Mouse (Mus musculus) forebrain, embryonic 12.5 days (tissue): Measurements from ENCODE around the gene Camta1. TPM values are rescaled to one million over a fixed set of nuclear protein-coding genes. Genes with fewer than 3 reads are reported as not detected.

ENCODE experiments used
- ATAC-seq: fragments of 200-750 bp; cut with Nextera tagmentation; 2 replicates; pipeline ENCODE4 v1.8.0; 2017; ENCODE audit warnings: moderate TSS enrichment; ENCODE audit not compliant: low FRiP score
- H3K27ac ChIP-seq: fragments of 300-500 bp; sonication (generic); 2 replicates; pipeline ENCODE4 v1.5.1; 2016; ENCODE audit warnings: mild to moderate bottlenecking
- H3K27me3 ChIP-seq: fragments of 300-500 bp; sonication (generic); 2 replicates; pipeline ENCODE4 v1.6.1; 2016; ENCODE audit warnings: mild to moderate bottlenecking
- H3K36me3 ChIP-seq: fragments of 300-500 bp; sonication (generic); replicated peaks from 2 replicates; pipeline ENCODE4 v1.6.1; 2016; ENCODE audit warnings: mild to moderate bottlenecking
- H3K4me1 ChIP-seq: fragments of 300-500 bp; sonication (generic); 2 replicates; pipeline ENCODE4 v1.6.1; 2016
- H3K4me2 ChIP-seq: fragments of 300-500 bp; sonication (generic); 2 replicates; pipeline ENCODE4 v1.6.1; 2016; ENCODE audit warnings: mild to moderate bottlenecking, moderate library complexity
- H3K4me3 ChIP-seq: fragments of 300-500 bp; sonication (generic); replicated peaks from 2 replicates; pipeline ENCODE4 v1.5.1; 2016; ENCODE audit warnings: mild to moderate bottlenecking
- H3K9ac ChIP-seq: fragments of 300-500 bp; sonication (generic); 2 replicates; pipeline ENCODE4 v1.6.1; 2016; ENCODE audit warnings: mild to moderate bottlenecking
- H3K9me3 ChIP-seq: fragments of 300-500 bp; sonication (generic); 2 replicates; pipeline ENCODE4 v1.6.1; 2016
- WGBS: fragments of 180-500 bp; shearing (Covaris S2); methylation state at CpG from one replicate; pipeline ENCODE4 v1.1.7; 2016; 5-methylcytosine and 5-hydroxymethylcytosine counted together
- polyA plus RNA-seq: library from polyadenylated mRNA; unstranded; fragments of >200 nt; fragmentation: Nextera tagmentation; extraction: Ambion mirVana; gene quantifications from 2 replicates; pipeline ENCODE4 v1.2.1, GENCODE M21; 2016

The Camta1 gene
- polyA plus RNA-seq, 1 experiment from 2014 or later, result 164 TPM

GRCm38 (mm10) chr4:151688206-151688605 lies 173.5 kb downstream of the Camta1 start:
- Histone ChIP-seq H3K4me3 (no peak overlapping the region), H3K27ac (no peak overlapping the region), H3K9me3 (no peaks in the 10 kb centered on the region), H3K27me3 (0 out of 2 replicates have a peak, but pooled peaks cover 3% of the 10 kb centered on the region), H3K4me2 (no peak overlapping the region), H3K36me3 (no peaks in the 10 kb centered on the region), H3K4me1 (peaks cover 5% of the 10 kb centered on the region), H3K9ac (no peak overlapping the region)
- WGBS, result 82% methylated on average over 5 of the region's 5 CpGs
- no peak for ATAC-seq

GRCm38 (mm10) chr4:151684596-151684995 lies 177.1 kb downstream of the Camta1 start:
- H3K9me3 ChIP-seq, result 0 out of 2 replicates have a peak, but pooled peaks cover 2% of the 10 kb centered on the region
- H3K9ac ChIP-seq, result no peak overlapping the region
- 89% methylated on average over 7 of the region's 7 CpGs for WGBS
- H3K4me1 ChIP-seq, result peaks cover 5% of the 10 kb centered on the region
- no peak overlapping the region for H3K27ac ChIP-seq
- no peak for ATAC-seq
- H3K36me3 ChIP-seq, result no peaks in the 10 kb centered on the region
- no peak overlapping the region for H3K4me3 ChIP-seq
- no peak overlapping the region for H3K4me2 ChIP-seq
- H3K27me3 ChIP-seq, result no peaks in the 10 kb centered on the region

- H3K4me1 ChIP-seq, result peaks cover 5% of the 10 kb centered on the region
- H3K36me3 ChIP-seq, result no peaks in the 10 kb centered on the region
- H3K9ac ChIP-seq, result no peak overlapping the region
- 85% methylated on average over 12 of the region's 12 CpGs for WGBS
- H3K27ac ChIP-seq, result no peak overlapping the region
- no peak for ATAC-seq
- H3K4me2 ChIP-seq, result no peak overlapping the region
- H3K4me3 ChIP-seq, result no peak overlapping the region
- H3K27me3 ChIP-seq, result no peaks in the 10 kb centered on the region
- 0 out of 2 replicates have a peak, but pooled peaks cover 2% of the 10 kb centered on the region for H3K9me3 ChIP-seq
These were observed 178.7 kb downstream of the Camta1 start for GRCm38 (mm10) chr4:151682831-151683488.

DNA sequence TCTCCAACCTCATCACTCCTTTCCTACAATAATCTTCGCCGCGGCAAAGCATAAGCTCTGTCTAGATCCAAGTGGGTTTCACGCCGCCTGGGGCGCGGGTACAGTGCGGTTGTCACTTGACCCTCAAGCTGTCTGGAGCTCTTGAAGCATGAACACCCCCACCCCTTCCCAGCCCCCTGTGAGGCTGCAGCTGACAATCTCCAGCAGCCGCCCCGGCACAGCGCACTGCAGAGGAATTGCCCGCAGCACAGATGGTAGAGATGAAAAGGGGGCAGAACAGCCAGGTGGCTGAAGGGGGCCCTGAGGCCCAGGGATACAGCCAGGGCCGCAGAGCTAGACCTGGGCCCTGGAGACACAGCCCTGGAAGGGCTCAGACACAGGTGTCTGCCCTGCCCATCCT lies 189.2 kb downstream of the Camta1 start:
- Histone ChIP-seq H3K4me3 (no peak overlapping the region), H3K27ac (0 out of 2 replicates have a peak overlapping the region, but pooled peaks have one; percentile 42), H3K36me3 (no peaks in the 10 kb centered on the region), H3K4me1 (peaks cover 20% of the 10 kb centered on the region), H3K27me3 (no peaks in the 10 kb centered on the region), H3K9ac (no peak overlapping the region), H3K4me2 (no peak overlapping the region), H3K9me3 (no peaks in the 10 kb centered on the region)
- peak; percentile 53; the same call in 1 of the 2 replicates for ATAC-seq
- WGBS, result 80% methylated on average over 13 of the region's 13 CpGs

DNA sequence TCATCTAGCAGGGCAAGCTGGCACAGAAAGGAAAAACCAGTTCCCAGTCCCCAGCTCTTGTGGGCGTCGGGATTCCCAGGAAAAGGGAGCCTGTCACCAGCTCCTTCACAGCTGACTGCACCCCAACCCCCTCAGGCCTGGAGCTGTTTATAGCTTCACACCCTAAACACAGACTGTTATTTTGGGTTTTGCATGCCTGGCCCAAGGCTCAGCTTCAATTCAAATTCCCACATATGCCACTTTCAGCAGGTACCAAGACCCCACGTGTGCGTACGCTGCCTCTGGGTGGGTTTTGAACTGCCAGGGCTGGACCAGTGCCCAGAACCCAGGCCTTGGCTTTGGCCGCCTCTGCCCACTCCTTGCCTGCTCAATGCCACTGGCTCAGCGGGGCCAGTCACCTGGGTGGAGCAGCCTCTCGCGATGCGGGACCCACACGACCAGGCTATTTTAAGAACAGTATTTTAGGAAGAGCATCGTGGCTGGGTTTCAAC lies 195.2 kb downstream of the Camta1 start:
- no peaks in the 10 kb centered on the region for H3K9me3 ChIP-seq
- no peak overlapping the region for H3K27ac ChIP-seq

GRCm38 (mm10) chr4:151661486-151661885 lies 200.2 kb downstream of the Camta1 start:
- no peaks in the 10 kb centered on the region for H3K27me3 ChIP-seq
- H3K4me3 ChIP-seq, result no peak overlapping the region
- no peak overlapping the region for H3K27ac ChIP-seq
- H3K4me2 ChIP-seq, result no peak overlapping the region
- H3K9me3 ChIP-seq, result no peaks in the 10 kb centered on the region
- no peak for ATAC-seq
- no peak overlapping the region for H3K9ac ChIP-seq
- H3K4me1 ChIP-seq, result peaks cover 9% of the 10 kb centered on the region
- no peaks in the 10 kb centered on the region for H3K36me3 ChIP-seq
- WGBS, result 55% methylated on average over 9 of the region's 9 CpGs

More for the DNA sequence above, 195.2 kb downstream of the Camta1 start:
- no peak overlapping the region for H3K4me3 ChIP-seq
- 0 out of 2 replicates have a peak overlapping the region, but pooled peaks have one; percentile 13 for H3K9ac ChIP-seq
- no peaks in the 10 kb centered on the region for H3K27me3 ChIP-seq
- H3K4me2 ChIP-seq, result no peak overlapping the region
- no peaks in the 10 kb centered on the region for H3K36me3 ChIP-seq
- no peak for ATAC-seq
- WGBS, result 77% methylated on average over 12 of the region's 12 CpGs
- H3K4me1 ChIP-seq, result peaks cover 7% of the 10 kb centered on the region

DNA sequence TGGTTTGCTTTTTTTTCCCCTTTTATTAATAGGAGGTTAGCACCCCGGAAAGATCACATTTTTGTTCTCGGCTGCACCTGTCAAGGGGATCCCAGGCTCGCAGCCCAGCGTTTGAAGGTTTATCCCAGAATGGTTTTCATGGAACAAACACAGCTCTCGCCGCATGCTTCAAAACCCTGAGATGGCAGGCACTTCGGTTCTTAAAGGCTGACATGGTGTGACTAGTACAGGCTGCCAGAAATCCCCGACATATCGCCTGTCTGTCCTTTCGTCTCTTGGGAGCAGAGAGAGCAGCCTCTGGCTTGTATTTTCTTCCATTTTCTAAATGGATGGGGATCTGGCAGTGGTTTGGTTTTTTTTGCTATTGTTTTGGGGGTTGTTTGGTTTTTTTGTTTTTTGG lies 205.2 kb downstream of the Camta1 start:
- Histone ChIP-seq H3K27ac (no peak overlapping the region), H3K4me3 (no peak overlapping the region), H3K4me2 (no peak overlapping the region), H3K4me1 (peaks cover 19% of the 10 kb centered on the region), H3K27me3 (no peaks in the 10 kb centered on the region), H3K36me3 (no peaks in the 10 kb centered on the region), H3K9ac (no peak overlapping the region), H3K9me3 (no peaks in the 10 kb centered on the region)
- 76% methylated on average over 10 of the region's 10 CpGs for WGBS
- no peak for ATAC-seq

DNA sequence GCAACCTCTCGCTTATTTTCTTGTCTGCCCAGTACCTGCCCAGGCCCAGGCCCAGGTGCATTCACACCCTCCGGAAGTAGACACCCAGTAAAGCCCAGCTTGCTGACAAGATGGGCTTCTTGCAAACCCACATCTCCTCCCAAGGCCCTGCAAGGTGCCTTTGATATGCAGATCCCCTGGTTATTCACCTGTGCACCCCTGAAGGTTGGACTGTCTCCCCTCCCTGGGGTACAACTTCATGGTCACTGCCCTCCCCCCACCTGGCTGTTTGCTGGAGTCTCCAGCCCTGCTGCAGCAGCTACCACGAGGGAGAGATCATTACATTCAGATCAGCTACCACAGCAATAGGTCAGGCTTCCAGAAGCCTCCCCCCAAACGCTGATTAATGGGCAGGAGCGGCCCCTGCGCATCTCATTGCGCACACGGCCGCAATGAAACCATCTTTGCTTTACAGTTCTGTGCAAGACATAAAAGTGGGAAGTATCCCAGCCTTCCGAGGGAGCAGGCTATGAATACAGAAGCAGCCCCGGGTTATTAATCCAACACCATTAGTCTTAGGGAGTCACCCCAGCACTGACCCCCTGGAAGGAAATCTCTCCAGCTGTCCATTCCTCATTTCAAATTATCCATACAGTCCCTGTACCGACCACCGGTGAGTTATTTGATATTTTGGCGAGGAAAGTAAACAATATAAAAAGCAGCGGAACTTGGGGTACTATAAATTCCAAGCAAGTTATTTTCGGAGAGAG lies 205.9 kb downstream of the Camta1 start:
- Histone ChIP-seq H3K36me3 (no peaks in the 10 kb centered on the region), H3K27me3 (no peaks in the 10 kb centered on the region), H3K4me2 (no peak overlapping the region), H3K4me1 (peaks cover 18% of the 10 kb centered on the region), H3K9me3 (no peaks in the 10 kb centered on the region), H3K4me3 (no peak overlapping the region), H3K9ac (no peak overlapping the region), H3K27ac (no peak overlapping the region)
- WGBS, result 66% methylated on average over 16 of the region's 16 CpGs
- ATAC-seq, result no peak

DNA sequence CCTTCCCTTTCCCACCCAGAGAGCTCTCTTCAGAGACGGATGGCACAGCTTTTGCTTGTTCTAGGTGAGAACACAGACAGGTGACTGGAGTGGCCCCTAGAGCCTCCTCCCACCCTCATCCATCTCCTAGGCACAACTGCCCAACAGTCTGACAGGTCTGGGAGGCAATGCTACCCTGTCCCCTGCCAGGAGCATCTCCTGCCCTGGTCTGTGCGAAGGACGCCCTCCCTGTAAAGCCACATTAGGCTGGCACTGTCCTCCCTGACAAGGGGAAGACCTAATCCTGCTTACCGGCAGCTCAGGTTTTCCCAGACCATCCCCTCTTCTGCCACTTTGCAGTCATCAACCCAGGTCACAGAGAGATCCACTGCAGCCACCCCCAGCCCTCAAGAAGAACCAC lies 206.4 kb downstream of the Camta1 start:
- H3K27me3 ChIP-seq, result no peaks in the 10 kb centered on the region
- no peak for ATAC-seq
- no peak overlapping the region for H3K4me3 ChIP-seq
- no peak overlapping the region for H3K9ac ChIP-seq
- no peak overlapping the region for H3K4me2 ChIP-seq
- WGBS, result 76% methylated on average over 4 of the region's 4 CpGs
- H3K27ac ChIP-seq, result no peak overlapping the region
- peaks cover 18% of the 10 kb centered on the region for H3K4me1 ChIP-seq
- H3K36me3 ChIP-seq, result no peaks in the 10 kb centered on the region
- H3K9me3 ChIP-seq, result no peaks in the 10 kb centered on the region

GRCm38 (mm10) chr4:151642418-151642817 lies 219.3 kb downstream of the Camta1 start:
- Histone ChIP-seq H3K9me3 (no peaks in the 10 kb centered on the region), H3K36me3 (no peaks in the 10 kb centered on the region), H3K9ac (no peak overlapping the region), H3K4me1 (peaks cover 4% of the 10 kb centered on the region), H3K4me3 (no peak overlapping the region), H3K4me2 (no peak overlapping the region), H3K27ac (no peak overlapping the region), H3K27me3 (peaks cover 6% of the 10 kb centered on the region; the same call in 1 of the 2 replicates)
- WGBS, result 90% methylated on average over 2 of the region's 2 CpGs
- ATAC-seq, result no peak

- 79% methylated on average over 8 of the region's 8 CpGs for WGBS
- no peak for ATAC-seq
- Histone ChIP-seq H3K36me3 (no peaks in the 10 kb centered on the region), H3K27ac (no peak overlapping the region), H3K9me3 (no peaks in the 10 kb centered on the region), H3K4me1 (peaks cover 9% of the 10 kb centered on the region), H3K4me3 (no peak overlapping the region), H3K9ac (no peak overlapping the region), H3K27me3 (peaks cover 6% of the 10 kb centered on the region; the same call in 1 of the 2 replicates), H3K4me2 (no peak overlapping the region)
These were observed 220.7 kb downstream of the Camta1 start for GRCm38 (mm10) chr4:151640971-151641370.

GRCm38 (mm10) chr4:151638941-151639340 lies 222.7 kb downstream of the Camta1 start:
- H3K9me3 ChIP-seq, result no peaks in the 10 kb centered on the region
- no peaks in the 10 kb centered on the region for H3K36me3 ChIP-seq
- H3K27me3 ChIP-seq, result peaks cover 6% of the 10 kb centered on the region; the same call in 1 of the 2 replicates
- no peak overlapping the region for H3K4me3 ChIP-seq
- peaks cover 18% of the 10 kb centered on the region for H3K4me1 ChIP-seq
- WGBS, result 27% methylated on average over 9 of the region's 9 CpGs
- H3K4me2 ChIP-seq, result no peak overlapping the region
- H3K27ac ChIP-seq, result no peak overlapping the region
- ATAC-seq, result no peak
- H3K9ac ChIP-seq, result no peak overlapping the region
